Mouse (Mus musculus) heart, adult 18-20 months (tissue): ENCODE measurements around the gene Hs2st1. TPM values are rescaled to one million over a fixed set of nuclear protein-coding genes. Genes with fewer than 3 reads are reported as not detected.

Source experiments
- DNase-seq, 2 experiments: peaks; one replicate each; pipeline ENCODE4 v3.0.0; 2021 to 2022; ENCODE audit warnings: mixed read lengths in 1 of 2
- total RNA-seq, 2 experiments: library from RNA; stranded (reverse); gene quantifications; 2 replicates each; pipeline ENCODE4 v1.2.3; 2021

The Hs2st1 gene
- total RNA-seq, 2 experiments from 2014 or later: 7.6 to 8.4 TPM

DNA sequence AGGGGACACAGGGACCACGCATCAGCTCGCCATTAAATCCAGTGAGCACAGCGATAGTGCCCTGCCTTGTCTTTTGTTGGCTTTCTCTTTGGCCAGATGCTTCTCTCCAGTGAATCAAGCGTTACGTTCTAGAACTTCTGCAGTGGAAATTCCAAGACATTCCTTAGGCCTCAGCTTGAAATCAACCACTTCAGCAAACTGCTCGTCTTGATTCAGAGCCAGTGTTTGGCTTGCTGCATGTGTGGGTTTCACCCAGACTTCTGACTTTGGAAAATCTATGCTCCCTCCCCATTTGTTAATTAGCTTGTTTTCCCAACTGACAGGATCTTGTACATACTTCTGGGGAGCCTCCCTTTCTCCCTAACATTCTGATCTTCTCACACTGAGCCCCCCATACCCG, 16.8 kb upstream of the Hs2st1 start:
- DNase-seq: peak; percentile 21 to 38

DNA sequence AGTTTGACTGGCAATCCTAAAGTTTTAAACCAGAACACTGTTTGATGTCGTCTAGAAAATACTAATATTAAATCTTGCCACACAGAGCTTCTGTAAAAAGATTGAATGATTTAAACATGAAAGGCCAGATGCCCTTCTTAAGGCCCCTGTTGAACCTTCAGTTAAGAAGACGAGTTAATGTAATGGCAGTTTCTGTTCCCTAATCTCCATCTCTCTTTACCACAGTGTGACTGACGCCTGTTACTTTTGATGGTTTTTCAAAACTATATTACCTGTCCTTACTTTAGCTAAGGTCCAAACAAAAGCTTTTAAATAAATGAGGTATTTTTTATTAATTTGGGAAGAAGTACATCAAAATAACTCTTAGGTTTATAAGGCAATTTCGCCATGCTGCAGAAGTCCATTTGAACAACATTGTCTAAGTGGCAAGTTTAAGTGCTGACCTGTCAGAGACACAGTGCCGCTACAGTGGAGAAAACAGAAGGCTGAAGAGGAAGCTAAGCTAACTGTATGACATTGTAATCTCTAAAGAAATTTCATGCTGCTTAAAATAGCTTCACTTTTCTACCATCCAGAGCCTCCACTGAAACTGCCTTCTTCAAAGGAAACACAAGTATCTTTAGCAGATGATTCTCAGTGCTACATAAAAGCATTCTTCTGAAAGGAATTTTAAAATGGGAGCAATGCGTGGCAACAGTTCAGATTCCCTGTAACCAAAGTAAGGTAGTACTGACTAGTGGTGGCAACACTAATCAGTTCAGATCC, 15.0 kb upstream of the Hs2st1 start:
- DNase-seq: peak in 1 of 2 experiments; percentile 18

DNA sequence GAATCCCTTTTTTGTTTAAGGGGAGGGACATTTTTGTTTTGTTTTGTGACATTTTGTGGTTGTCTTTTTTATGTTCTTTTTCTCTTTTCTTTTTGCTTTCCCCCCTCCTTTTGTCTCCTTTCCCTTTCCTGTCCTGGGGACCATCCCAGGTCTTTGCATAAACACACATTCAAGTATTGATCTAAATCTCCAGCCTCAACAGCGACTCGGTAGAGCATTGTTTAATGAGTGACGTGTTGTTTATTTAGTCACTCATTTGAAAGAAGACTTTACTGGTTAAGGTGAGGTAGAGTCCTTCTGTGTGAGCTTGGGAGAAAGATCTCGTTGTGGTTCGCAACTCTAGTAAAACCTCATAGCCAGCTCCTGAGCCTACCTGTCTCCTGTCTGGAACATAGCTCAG, 13.8 kb upstream of the Hs2st1 start:
- no peak for DNase-seq

DNA sequence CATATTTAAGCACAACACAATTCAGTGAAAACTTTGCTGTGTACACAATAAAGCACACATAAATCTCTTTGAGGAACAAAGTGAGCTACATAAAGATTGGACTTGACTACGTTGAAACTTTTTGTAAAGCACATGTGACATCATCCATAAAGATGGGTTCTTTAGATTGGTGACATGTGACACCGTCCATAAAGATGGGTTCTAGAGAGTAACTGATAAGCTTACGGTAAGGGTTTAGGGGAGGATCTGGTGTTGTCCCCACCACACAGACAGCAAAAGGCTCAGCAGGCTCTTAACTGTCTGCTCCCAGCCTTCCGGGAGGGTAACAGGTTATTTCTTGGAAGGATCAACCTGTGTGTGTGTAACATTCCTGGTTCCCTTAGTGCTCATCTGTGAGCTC, 12.3 kb upstream of the Hs2st1 start:
- no peak for DNase-seq

DNA sequence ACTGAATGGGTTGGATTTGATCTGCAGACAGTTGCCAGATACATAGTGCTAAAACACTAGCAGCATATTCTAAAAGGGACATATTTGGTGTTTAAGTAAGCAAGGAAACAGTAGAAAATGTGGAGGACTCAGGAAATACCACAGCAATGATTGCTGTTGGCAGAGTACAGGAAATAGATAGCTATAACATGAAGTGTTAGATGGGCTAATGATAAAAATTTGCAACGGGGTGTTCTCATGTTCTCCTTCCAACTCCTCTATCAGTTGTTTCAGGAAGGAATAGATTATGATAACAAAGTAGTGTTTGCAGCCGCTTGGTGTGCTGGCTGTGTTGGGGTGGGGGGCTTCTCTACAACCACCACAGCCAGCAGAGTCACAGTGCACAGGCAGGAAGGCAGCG, 11.9 kb upstream of the Hs2st1 start:
- DNase-seq: no peak

DNA sequence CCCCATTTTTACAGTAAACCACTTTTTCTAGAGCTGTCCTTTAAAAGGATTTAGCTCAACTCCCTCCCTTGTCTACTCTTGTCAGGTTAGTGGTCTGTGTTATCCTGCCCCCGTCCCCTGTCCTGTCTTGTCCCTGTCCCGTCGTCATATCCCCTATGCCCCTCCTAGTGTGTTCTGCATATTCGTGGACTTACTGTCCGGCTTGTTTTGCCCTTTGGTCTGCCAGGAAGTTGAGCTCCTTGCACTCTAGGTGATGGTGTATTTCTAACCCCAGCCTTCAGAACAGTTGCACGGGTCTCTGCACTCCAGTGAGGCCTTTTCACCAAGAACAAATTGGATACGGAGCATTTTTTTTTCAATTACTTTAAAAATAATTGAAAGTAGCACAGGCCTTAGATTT, 10.3 kb upstream of the Hs2st1 start:
- no peak for DNase-seq

DNA sequence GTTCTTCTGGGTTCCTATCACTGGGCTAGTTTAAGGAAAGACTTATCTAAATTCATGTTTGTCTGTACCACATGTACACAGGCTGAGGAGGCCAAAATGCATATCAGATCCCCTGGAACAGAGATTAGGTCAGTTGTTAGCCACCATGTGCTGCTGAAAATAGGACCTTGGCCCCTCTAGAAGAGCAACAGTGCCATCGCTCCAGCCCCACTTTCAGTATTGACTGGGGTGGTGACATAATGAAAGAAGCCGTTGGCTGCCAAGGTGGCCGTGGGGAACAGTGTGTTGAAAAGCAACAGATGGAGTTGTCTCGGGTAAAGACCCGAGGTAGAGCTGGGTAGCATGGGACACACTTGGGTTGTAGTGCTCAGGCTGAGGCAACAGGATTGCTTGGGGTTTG, 9.8 kb upstream of the Hs2st1 start:
- DNase-seq: no peak

DNA sequence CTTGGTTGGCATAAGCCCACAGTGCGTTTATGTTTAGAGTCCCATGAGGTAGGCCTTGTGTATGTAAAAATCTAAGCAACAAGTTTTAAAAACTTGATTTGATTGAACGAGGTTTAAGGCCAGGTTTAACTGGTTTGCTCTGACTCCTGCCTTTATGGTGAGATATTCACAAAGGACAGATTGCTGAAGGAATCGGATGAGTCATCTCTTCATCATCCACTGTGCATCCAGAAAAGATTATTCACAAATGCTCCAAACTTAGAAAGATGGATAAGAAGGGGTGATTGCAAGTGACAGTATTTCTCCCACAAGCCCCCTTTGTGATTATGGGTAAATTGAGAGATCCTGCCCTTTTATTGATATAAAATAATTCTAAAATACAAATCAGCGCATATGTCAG, 8.9 kb upstream of the Hs2st1 start:
- DNase-seq: no peak

DNA sequence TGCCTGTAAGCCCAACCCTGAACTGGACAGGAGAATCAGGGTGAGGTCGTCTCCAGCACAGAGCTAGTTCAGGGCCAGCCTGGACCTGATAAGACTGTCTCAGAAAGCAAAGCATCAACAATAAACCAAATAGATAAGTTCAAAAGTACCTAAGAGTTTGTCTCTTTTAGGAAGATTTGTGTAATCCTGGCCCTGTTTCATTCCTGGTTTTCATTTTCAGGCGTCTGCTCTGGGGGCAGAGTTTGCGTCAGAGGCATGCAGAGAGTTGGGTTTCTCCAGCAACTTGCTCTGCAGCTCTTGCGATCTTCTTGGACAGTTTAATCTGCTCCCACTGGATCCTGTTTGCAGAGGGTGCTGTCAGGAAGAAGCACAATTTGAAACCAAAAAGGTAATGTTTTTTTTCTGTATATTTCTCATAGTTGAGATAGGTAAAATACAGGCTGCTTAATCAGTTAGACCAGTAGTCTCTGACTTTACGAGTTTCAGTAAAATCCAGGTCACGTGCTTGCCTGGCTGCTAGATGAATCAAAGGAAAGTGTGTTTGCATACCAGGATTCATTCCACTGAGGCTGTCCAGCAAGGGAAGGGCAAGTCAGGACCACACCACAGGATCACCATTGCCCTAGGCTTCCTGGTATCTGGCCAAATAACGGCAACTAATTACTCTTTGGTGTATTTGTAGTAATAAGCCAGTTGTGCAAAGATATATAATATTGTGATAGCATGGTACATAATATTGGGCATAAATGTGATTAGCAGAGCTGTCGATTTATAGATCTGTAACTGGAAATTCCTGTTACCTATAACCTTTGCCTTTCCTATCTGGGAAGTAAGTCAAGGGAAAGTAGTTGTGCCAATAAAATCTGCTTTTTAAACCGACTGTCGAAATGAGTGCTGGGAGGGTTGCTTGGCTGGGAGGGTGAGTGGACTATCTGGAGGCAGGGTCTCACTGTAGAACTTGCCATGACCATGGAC, 7.7 kb upstream of the Hs2st1 start:
- no peak for DNase-seq

DNA sequence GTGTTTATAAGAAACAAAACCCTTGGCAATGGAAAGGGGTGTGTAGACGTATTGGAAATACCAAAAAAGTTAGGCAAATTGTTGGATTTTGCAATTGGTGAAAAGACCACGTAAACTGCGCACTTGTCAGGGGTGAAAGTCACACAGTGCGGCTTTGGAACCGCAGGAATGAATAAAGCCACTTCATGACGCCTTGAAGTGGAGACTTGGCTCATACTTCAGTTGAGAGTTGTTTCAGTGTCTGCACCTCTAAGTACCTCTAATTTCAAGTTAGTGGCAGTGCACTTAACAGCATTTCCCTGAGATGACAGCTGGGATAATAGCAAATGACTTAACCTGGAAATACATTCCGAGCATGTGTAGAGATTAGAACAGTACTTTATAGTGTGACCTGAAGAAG, 4.3 kb upstream of the Hs2st1 start:
- DNase-seq: no peak

DNA sequence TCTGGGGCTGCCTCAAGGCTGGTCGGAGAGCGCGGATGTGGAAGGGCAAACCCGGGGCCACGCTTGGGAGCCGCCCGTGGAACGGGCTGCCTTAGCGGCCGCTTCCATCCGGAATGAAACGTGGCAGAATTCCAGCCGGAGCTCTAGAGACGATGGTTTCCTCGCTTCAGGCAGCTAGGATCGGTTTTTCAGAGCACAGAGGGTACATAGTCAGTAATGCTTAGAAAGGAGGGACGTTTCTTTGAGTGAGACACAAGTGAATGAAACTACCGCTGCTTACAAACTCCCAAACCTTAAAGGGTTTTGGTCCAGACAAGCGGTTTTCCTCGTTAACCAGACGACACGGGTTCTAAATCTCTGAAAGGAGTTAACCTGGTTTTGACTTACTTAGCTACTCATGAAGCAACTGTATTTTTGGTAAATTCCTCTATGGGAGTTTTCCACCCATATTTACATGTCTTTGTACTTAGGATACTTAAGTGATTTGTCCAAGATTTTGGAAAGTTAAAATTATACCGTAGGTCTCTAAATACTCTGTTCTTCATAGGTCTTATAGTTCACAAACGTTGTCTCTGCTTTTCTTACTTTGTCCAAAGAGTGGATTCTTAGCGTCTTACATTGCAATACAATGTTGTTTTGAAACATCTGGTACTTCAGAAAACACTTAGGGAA, 971 bp upstream of the Hs2st1 start:
- no peak for DNase-seq

DNA sequence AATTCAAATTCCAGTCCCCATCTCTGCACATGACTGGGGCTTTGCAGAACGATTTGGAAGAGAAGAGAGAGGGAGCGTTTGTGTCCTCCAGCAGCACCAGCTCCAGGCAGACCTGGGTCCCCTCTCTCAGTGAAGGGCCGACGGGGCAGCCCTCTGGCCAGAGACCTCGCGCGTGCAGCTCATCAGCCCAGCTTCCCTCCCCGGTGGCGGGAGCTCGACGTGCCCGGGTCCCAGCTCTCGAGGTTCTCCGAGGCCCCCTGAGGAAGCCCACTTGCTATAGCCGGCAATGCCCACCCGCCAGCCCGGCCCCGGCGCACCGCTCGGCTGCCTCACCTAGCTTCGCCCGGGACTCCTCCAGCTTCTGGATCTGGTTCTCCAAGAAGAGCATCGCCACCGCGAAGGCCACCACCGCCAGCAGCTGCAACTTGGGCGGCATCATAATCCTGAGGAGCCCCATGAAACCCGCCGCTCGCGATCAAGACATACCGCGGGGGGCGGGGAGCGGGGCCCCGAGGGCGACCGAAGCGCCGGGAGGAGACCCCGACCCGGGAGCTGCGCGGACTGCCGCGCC, 495 bp downstream of the Hs2st1 start:
- peak; percentile 17 to 59 for DNase-seq

DNA sequence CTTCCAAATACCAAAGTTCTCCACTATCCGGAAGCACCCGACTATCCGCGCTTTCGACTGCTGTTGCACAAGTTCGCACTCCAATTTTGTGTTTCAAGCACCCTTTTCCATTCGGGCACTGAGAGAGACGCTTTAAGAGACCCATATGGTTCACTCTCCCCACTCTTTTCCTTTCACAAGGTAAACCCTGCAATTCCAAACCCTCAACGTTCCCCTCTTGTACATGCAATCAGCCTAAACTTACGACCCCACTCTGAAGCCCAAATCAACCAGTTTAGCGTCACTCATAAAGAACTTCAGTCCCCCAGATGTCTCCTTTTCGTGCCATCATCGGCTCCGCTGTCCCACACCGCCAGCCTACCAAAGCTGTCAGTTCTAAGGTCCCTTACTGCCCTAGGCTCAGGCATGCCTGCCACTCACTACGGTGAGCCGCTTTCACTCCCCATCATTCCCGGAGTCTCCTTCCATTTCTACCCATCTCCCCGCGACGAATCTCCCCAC, 1.1 kb downstream of the Hs2st1 start:
- DNase-seq: peak in 1 of 2 experiments; percentile 38

DNA sequence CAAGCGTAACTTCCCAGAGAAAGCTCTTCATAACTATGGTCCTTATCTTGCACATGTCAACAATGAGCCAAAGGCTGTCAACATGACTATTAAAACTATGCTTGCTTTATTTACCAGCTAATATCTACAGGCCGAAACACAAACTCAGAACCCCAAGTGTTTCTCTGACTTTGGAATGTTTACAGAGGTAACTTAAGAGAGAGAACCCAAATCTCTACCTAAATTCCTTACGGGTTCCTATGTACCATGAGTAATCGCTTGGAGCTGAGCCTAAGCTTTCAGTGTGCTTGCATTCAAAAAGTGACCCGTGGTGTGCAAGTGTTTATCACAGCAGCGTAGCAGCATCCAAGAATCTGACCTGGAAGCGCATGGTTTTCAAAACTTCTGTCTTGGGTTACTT, 4.8 kb downstream of the Hs2st1 start:
- no peak for DNase-seq

DNA sequence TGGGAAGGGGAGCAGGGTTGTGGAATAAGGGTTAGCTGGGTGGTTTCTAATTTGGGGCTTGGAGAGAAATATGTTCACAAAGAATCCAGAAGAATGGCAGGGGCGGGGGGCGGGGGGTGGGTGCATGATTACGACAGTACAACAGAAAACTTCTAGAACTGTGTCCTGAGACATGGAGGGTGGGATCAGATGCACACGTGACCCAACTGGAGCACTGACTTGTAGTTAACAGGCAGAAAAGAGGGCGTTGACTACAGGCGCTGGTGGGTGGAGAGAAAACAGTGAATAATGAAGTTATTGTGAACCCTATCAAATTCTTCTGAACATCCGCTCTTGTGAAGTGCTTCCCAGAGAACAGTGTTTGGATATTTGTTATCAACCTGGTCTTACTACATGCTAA, 6.1 kb downstream of the Hs2st1 start:
- no peak for DNase-seq

DNA sequence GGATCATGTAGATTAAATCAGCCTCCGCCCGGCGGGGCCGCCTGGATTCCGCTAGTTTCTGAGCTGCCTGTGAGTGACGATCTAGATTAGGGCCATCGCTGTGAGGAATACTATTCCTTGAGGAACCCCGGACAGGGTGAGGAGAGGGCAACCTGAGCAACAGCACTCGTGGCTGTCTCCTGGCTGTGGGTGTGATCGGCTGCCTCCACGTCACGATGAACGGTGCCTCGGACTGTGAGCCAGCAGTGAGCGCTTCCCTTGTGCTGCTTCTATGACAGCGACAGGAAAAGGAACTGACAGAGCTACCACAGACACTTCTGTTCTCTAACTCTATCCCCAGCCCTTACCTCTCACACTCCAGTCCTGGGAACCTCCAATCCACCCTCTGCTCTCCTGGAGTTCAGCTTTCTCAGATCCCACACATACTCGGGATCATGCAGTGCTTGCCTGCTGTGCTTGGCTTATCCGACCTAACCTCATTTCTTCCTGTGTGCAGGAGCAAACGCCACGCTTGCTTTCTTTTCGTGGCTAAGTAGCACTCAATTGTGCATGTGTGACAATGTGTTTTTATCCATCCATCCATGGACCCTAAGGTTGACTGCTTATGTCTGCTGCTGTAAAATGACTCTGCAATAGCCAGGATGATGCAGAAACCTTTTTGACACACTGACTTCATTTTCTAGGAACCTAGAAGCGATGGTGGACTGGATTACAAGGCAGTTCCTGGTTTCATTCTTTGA, 8.3 kb downstream of the Hs2st1 start:
- DNase-seq: peak; percentile 35 to 42

DNA sequence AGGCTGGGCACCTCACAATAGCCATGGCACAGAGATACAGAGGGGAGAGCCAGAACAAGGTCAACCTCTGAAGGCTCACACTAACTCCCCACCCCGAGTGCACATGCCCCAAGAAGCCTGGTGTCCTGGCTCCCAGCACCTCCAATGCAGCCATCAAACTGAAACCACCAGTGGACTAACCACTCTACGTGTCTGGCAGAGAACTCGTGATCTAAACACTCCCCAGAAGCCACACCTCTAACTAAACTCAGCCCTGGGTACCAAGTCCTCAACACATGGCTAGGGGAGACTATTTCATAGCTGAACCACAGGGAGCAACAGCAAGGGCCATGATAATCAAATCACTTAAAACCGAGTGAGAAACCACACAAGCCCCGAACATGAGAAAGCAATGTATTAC, 11.7 kb downstream of the Hs2st1 start:
- peak; percentile 10 to 36 for DNase-seq

DNA sequence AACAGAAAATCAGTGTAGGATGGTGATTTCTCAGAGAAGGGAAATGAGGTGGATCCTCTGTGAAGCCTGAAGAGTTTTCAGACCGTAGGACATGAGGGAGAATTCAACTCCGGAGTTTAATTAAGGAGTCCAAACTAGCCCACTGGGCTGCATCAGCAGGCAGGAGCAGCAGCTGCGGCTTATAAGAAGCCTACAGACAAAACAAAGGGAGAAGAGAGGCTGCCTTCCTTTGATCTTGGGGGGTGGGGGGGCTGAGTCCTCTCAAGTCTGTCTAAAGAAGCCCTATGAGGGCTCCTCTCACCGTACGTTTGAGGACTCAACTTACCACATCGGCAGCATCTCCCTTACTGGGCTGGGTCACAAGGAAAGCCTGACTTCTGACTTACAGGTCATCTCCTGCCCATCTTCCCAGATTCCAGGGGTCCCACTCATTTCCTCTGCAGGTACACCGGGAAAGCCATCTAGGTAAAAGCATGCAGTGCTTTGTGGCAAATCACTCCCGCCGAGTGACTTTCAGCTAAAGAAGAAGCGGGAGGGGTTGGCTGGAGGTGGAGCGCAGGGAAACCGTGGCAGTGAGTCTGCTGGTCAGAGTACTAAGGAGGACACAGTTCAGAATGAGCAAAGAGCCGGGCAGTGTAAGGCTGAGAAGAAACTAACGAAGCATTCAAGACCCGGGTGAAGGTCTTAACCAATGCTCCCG, 13.2 kb downstream of the Hs2st1 start:
- no peak for DNase-seq

DNA sequence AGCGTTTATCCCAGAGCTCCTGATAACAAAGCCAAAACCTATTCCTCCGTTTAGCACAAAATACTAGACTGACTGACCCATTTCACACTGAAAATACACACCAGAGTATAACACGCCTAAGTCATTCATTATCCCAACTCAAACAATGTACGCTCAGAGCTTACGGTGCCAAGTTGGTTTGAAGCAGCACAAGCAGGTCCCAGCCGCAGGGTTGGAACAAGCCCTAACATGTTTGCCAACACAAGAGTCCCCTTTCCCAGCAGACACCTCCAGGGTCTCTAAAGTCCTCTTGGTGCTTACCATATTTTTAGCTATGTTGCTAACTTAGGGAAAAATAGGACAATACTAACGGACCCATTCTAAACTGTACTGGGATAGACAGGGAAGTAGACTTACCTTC, 14.8 kb downstream of the Hs2st1 start:
- DNase-seq: no peak

DNA sequence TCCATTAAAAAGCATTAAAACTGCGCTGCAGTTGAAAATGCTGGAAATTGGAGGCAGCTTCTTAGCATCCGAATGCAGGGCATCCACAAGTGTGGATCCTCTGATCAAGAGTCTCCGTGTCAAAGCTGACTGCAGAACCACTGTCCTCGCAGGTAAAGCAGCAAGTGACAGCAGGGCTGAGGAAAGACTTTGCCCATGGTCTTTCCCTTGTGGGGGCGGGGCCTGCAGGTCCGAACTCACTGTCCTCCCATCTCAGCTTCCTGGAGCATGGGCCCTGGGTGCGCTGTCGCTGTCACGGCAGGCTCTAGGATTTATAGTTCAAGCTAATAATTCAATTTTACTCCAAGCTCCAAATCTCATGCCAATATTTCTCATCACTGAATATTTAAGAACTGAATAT, 15.5 kb downstream of the Hs2st1 start:
- DNase-seq: no peak

DNA sequence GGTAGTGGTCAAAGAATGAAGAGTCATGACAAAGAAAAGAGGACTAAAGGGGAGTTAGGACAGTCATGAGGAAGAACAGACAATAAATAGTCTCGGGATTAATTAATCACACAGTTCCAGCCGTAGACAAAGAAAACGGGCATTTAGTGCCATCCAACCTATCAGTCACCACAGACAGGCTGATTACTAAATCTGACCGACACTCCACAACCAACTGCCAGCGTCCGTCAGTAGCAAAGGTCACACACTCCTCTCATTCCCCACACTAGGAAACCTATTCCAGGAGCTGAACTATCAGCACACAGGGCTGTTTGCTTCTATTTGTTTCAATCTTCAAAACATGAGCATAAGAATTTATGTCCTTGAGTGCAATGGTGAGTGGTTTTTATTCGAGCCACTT, 16.0 kb downstream of the Hs2st1 start:
- peak in 1 of 2 experiments; percentile 9 for DNase-seq
